Mouse (Mus musculus): ENCODE results near the gene Gjb5. TPM values are rescaled to one million over a fixed set of nuclear protein-coding genes. Genes with fewer than 3 reads are reported as not detected.

The Gjb5 gene
- 0.19 and 0.38 TPM in 2 replicates for polyA plus RNA-seq (2014; fragmentation: Nextera tagmentation; extraction: Ambion mirVana)

- no peak within 1 kb of the TSS for H3K4me3 ChIP-seq (ENCODE audit: control insufficient read depth in 1 of 2, insufficient read depth in 1 of 2, low read depth in 1 of 2, low read length in 2 of 2)
- no peaks in the 10 kb centered on the region for H3K36me3 ChIP-seq (ENCODE audit: control insufficient read depth, insufficient read depth, low read length)
- 0 out of 2 replicates have a peak, but pooled peaks cover 3% of the 10 kb centered on the region for H3K27me3 ChIP-seq (ENCODE audit: control insufficient read depth, insufficient read depth, low read length)
- H3K4me1 ChIP-seq (ENCODE audit: control insufficient read depth in 2 of 2, insufficient read depth in 2 of 2, low read length in 2 of 2) = peaks cover 14 to 19% of the 10 kb centered on the region in 2 experiments
- no peaks in the 10 kb centered on the region for H3K9me3 ChIP-seq (ENCODE audit: control insufficient read depth, low read length)
- no peak within 1 kb of the TSS; the same call in 1 of the 2 replicates for H3K4me2 ChIP-seq (ENCODE audit: low read length)
- no peak within 1 kb of the TSS for H3K9ac ChIP-seq (ENCODE audit: low read length)
- ATAC-seq (ENCODE audit: insufficient number of reproducible peaks, insufficient read depth, low FRiP score, low read depth) = no peak
- 31% methylated on average over 5 of the region's 5 CpGs for WGBS
- no peak within 1 kb of the TSS for H3K27ac ChIP-seq (replicated peaks in 1 of 2; ENCODE audit: control insufficient read depth in 1 of 2, insufficient read depth in 1 of 2, low read depth in 2 of 2, low read length in 2 of 2)
Observed at GRCm38 (mm10) chr4:127358018-127358417, at the start of gene Gjb5. Gene Gjb5 (minus strand): TSS chr4:127358181.

- WGBS = 59% methylated on average over 3 of the region's 3 CpGs
- H3K4me2 ChIP-seq (ENCODE audit: low read length) = no peak overlapping the region
- no peaks in the 10 kb centered on the region for H3K27me3 ChIP-seq (ENCODE audit: control insufficient read depth, insufficient read depth, low read length)
- H3K36me3 ChIP-seq (ENCODE audit: control insufficient read depth, insufficient read depth, low read length) = no peaks in the 10 kb centered on the region
- no peak for ATAC-seq (ENCODE audit: insufficient number of reproducible peaks, insufficient read depth, low FRiP score, low read depth)
- no peaks in the 10 kb centered on the region for H3K9me3 ChIP-seq (ENCODE audit: control insufficient read depth, low read length)
- H3K4me1 ChIP-seq (ENCODE audit: control insufficient read depth in 2 of 2, insufficient read depth in 2 of 2, low read length in 2 of 2) = no peaks in the 10 kb centered on the region
- H3K27ac ChIP-seq (replicated peaks in 1 of 2; ENCODE audit: control insufficient read depth in 1 of 2, insufficient read depth in 1 of 2, low read depth in 2 of 2, low read length in 2 of 2) = no peak overlapping the region
- no peak overlapping the region for H3K9ac ChIP-seq (ENCODE audit: low read length)
- no peak overlapping the region for H3K4me3 ChIP-seq (ENCODE audit: control insufficient read depth in 1 of 2, insufficient read depth in 1 of 2, low read depth in 1 of 2, low read length in 2 of 2)
Observed at GRCm38 (mm10) chr4:127402614-127403013, 44.6 kb upstream of the Gjb5 start.

- no peak overlapping the region for H3K9ac ChIP-seq (ENCODE audit: low read length)
- H3K4me2 ChIP-seq (ENCODE audit: low read length) = no peak overlapping the region
- no peaks in the 10 kb centered on the region for H3K36me3 ChIP-seq (ENCODE audit: control insufficient read depth, insufficient read depth, low read length)
- no peak overlapping the region for H3K27ac ChIP-seq (replicated peaks in 1 of 2; ENCODE audit: control insufficient read depth in 1 of 2, insufficient read depth in 1 of 2, low read depth in 2 of 2, low read length in 2 of 2)
- ATAC-seq (ENCODE audit: insufficient number of reproducible peaks, insufficient read depth, low FRiP score, low read depth) = no peak
- no peaks in the 10 kb centered on the region for H3K9me3 ChIP-seq (ENCODE audit: control insufficient read depth, low read length)
- no peak overlapping the region for H3K4me3 ChIP-seq (ENCODE audit: control insufficient read depth in 1 of 2, insufficient read depth in 1 of 2, low read depth in 1 of 2, low read length in 2 of 2)
- WGBS = 78% methylated on average over 4 of the region's 4 CpGs
- no peaks in the 10 kb centered on the region for H3K4me1 ChIP-seq (ENCODE audit: control insufficient read depth in 2 of 2, insufficient read depth in 2 of 2, low read length in 2 of 2)
- no peaks in the 10 kb centered on the region for H3K27me3 ChIP-seq (ENCODE audit: control insufficient read depth, insufficient read depth, low read length)
Observed at GRCm38 (mm10) chr4:127402166-127402565, 44.2 kb upstream of the Gjb5 start.

GRCm38 (mm10) chr4:127400165-127401145 lies 42.5 kb upstream of the Gjb5 start:
- no peaks in the 10 kb centered on the region for H3K27me3 ChIP-seq (ENCODE audit: control insufficient read depth, insufficient read depth, low read length)
- no peak overlapping the region for H3K27ac ChIP-seq (replicated peaks in 1 of 2; ENCODE audit: control insufficient read depth in 1 of 2, insufficient read depth in 1 of 2, low read depth in 2 of 2, low read length in 2 of 2)
- H3K4me2 ChIP-seq (ENCODE audit: low read length) = no peak overlapping the region
- no peak overlapping the region for H3K9ac ChIP-seq (ENCODE audit: low read length)
- H3K4me1 ChIP-seq (ENCODE audit: control insufficient read depth in 2 of 2, insufficient read depth in 2 of 2, low read length in 2 of 2) = no peaks in the 10 kb centered on the region
- no peaks in the 10 kb centered on the region for H3K36me3 ChIP-seq (ENCODE audit: control insufficient read depth, insufficient read depth, low read length)
- H3K4me3 ChIP-seq (ENCODE audit: control insufficient read depth in 1 of 2, insufficient read depth in 1 of 2, low read depth in 1 of 2, low read length in 2 of 2) = no peak overlapping the region
- H3K9me3 ChIP-seq (ENCODE audit: control insufficient read depth, low read length) = no peaks in the 10 kb centered on the region
- WGBS = 34% methylated on average over 11 of the region's 11 CpGs
- ATAC-seq (ENCODE audit: insufficient number of reproducible peaks, insufficient read depth, low FRiP score, low read depth) = no peak

- H3K9me3 ChIP-seq (ENCODE audit: control insufficient read depth, low read length) = no peaks in the 10 kb centered on the region
- H3K4me1 ChIP-seq (ENCODE audit: control insufficient read depth in 2 of 2, insufficient read depth in 2 of 2, low read length in 2 of 2) = no peaks in the 10 kb centered on the region
- H3K4me2 ChIP-seq (ENCODE audit: low read length) = no peak overlapping the region
- H3K36me3 ChIP-seq (ENCODE audit: control insufficient read depth, insufficient read depth, low read length) = no peaks in the 10 kb centered on the region
- no peak overlapping the region for H3K9ac ChIP-seq (ENCODE audit: low read length)
- H3K4me3 ChIP-seq (ENCODE audit: control insufficient read depth in 1 of 2, insufficient read depth in 1 of 2, low read depth in 1 of 2, low read length in 2 of 2) = no peak overlapping the region
- H3K27me3 ChIP-seq (ENCODE audit: control insufficient read depth, insufficient read depth, low read length) = no peaks in the 10 kb centered on the region
- WGBS = 64% methylated on average over 4 of the region's 4 CpGs
- no peak for ATAC-seq (ENCODE audit: insufficient number of reproducible peaks, insufficient read depth, low FRiP score, low read depth)
- no peak overlapping the region for H3K27ac ChIP-seq (replicated peaks in 1 of 2; ENCODE audit: control insufficient read depth in 1 of 2, insufficient read depth in 1 of 2, low read depth in 2 of 2, low read length in 2 of 2)
Observed at GRCm38 (mm10) chr4:127395591-127395990, 37.6 kb upstream of the Gjb5 start.

- H3K27me3 ChIP-seq (ENCODE audit: control insufficient read depth, insufficient read depth, low read length) = no peaks in the 10 kb centered on the region
- H3K4me2 ChIP-seq (ENCODE audit: low read length) = no peak overlapping the region
- H3K36me3 ChIP-seq (ENCODE audit: control insufficient read depth, insufficient read depth, low read length) = no peaks in the 10 kb centered on the region
- no peak for ATAC-seq (ENCODE audit: insufficient number of reproducible peaks, insufficient read depth, low FRiP score, low read depth)
- H3K27ac ChIP-seq (replicated peaks in 1 of 2; ENCODE audit: control insufficient read depth in 1 of 2, insufficient read depth in 1 of 2, low read depth in 2 of 2, low read length in 2 of 2) = no peak overlapping the region
- WGBS = 59% methylated on average over 13 of the region's 13 CpGs
- no peaks in the 10 kb centered on the region for H3K4me1 ChIP-seq (ENCODE audit: control insufficient read depth in 2 of 2, insufficient read depth in 2 of 2, low read length in 2 of 2)
- H3K4me3 ChIP-seq (ENCODE audit: control insufficient read depth in 1 of 2, insufficient read depth in 1 of 2, low read depth in 1 of 2, low read length in 2 of 2) = no peak overlapping the region
- H3K9me3 ChIP-seq (ENCODE audit: control insufficient read depth, low read length) = no peaks in the 10 kb centered on the region
- H3K9ac ChIP-seq (ENCODE audit: low read length) = no peak overlapping the region
Observed at GRCm38 (mm10) chr4:127389645-127390044, 31.7 kb upstream of the Gjb5 start.

- ATAC-seq (ENCODE audit: insufficient number of reproducible peaks, insufficient read depth, low FRiP score, low read depth) = no peak
- peaks cover 11 to 18% of the 10 kb centered on the region in 2 experiments for H3K4me1 ChIP-seq (ENCODE audit: control insufficient read depth in 2 of 2, insufficient read depth in 2 of 2, low read length in 2 of 2)
- H3K27ac ChIP-seq (replicated peaks in 1 of 2; ENCODE audit: control insufficient read depth in 1 of 2, insufficient read depth in 1 of 2, low read depth in 2 of 2, low read length in 2 of 2) = no peak overlapping the region
- H3K27me3 ChIP-seq (ENCODE audit: control insufficient read depth, insufficient read depth, low read length) = no peaks in the 10 kb centered on the region
- no peaks in the 10 kb centered on the region for H3K36me3 ChIP-seq (ENCODE audit: control insufficient read depth, insufficient read depth, low read length)
- H3K4me2 ChIP-seq (ENCODE audit: low read length) = no peak overlapping the region
- no peak overlapping the region for H3K9ac ChIP-seq (ENCODE audit: low read length)
- H3K9me3 ChIP-seq (ENCODE audit: control insufficient read depth, low read length) = no peaks in the 10 kb centered on the region
- H3K4me3 ChIP-seq (ENCODE audit: control insufficient read depth in 1 of 2, insufficient read depth in 1 of 2, low read depth in 1 of 2, low read length in 2 of 2) = no peak overlapping the region
- WGBS = 33% methylated on average over 4 of the region's 4 CpGs
Observed at GRCm38 (mm10) chr4:127377344-127377743, 19.4 kb upstream of the Gjb5 start.
